Mouse (Mus musculus) heart, adult 2 months (tissue): ENCODE data around the gene Fgfr2. TPM values are rescaled to one million over a fixed set of nuclear protein-coding genes. Genes with fewer than 3 reads are reported as not detected.

Experiments
- DNase-seq, 2 experiments: peaks; one replicate each; pipeline ENCODE4 v3.0.0; 2021
- H3K27ac ChIP-seq: fragments of 200-600 bp; 2 replicates; pipeline ENCODE4 v1.8.1; 2022
- H3K27me3 ChIP-seq: fragments of 200-500 bp; 2 replicates; pipeline ENCODE4 v1.6.1; 2012; ENCODE audit warnings: mild to moderate bottlenecking, low read length, inconsistent platforms, mixed read lengths; ENCODE audit not compliant: control insufficient read depth, insufficient read depth
- H3K36me3 ChIP-seq: fragments of 200-500 bp; 2 replicates; pipeline ENCODE4 v1.6.1; 2012; ENCODE audit warnings: low read length, inconsistent platforms; ENCODE audit not compliant: control insufficient read depth, insufficient read depth
- H3K4me1 ChIP-seq: fragments of 200-500 bp; 2 replicates; pipeline ENCODE4 v1.6.1; 2011; ENCODE audit warnings: low read length; ENCODE audit not compliant: control insufficient read depth, insufficient read depth
- H3K4me3 ChIP-seq: fragments of 200-600 bp; 2 replicates; pipeline ENCODE4 v1.8.1; 2022
- H3K79me2 ChIP-seq: fragments of 200-500 bp; replicated peaks from 2 replicates; pipeline ENCODE4 v1.6.1; 2012; ENCODE audit warnings: mild to moderate bottlenecking, inconsistent platforms, low read length, moderate library complexity, mixed read lengths; ENCODE audit not compliant: control insufficient read depth, insufficient read depth
- H3K9ac ChIP-seq: fragments of 200-500 bp; 2 replicates; pipeline ENCODE4 v1.6.1; 2012; ENCODE audit warnings: low read depth, mild to moderate bottlenecking, control low read depth, inconsistent platforms, low read length, mixed read lengths
- CTCF ChIP-seq: fragments of 200-600 bp; IDR thresholded peaks from 2 replicates; pipeline ENCODE4 v1.8.1; 2022; ENCODE audit warnings: antibody characterized with exemption, mild to moderate bottlenecking, moderate library complexity
- EP300 ChIP-seq: fragments of 200-500 bp; IDR thresholded peaks from 2 replicates; pipeline ENCODE4 v1.6.1; 2011; ENCODE audit warnings: low read depth, low read length, control low read depth; ENCODE audit not compliant: insufficient read depth
- POLR2A ChIP-seq: fragments of 200-500 bp; IDR thresholded peaks from 2 replicates; pipeline ENCODE4 v1.6.1; 2011; ENCODE audit warnings: mild to moderate bottlenecking, low read depth, low read length, control low read depth; ENCODE audit not compliant: insufficient read depth
- WGBS: fragments of 180-500 bp; shearing (Covaris S2); methylation state at CpG from one replicate; pipeline ENCODE4 v1.1.7; 2018; 5-methylcytosine and 5-hydroxymethylcytosine counted together
- intact Hi-C: fragments of 180-260 bp; cut with DNase I; formaldehyde crosslinking; loops from one replicate; pipeline ENCODE4 v1.15.1; 2025
- polyA plus RNA-seq: library from polyadenylated mRNA; depleted of rRNA; stranded (reverse); fragments of >200 nt; gene quantifications from 2 replicates; pipeline ENCODE4 v1.2.3, GENCODE M21; 2012
- total RNA-seq, 2 experiments: library from RNA; stranded (reverse); gene quantifications; 2 replicates each; pipeline ENCODE4 v1.2.3; 2021

Fgfr2 gene
- total and polyA plus RNA-seq, 3 experiments, result 1.1 to 2.0 (median 1.3) TPM

DNA sequence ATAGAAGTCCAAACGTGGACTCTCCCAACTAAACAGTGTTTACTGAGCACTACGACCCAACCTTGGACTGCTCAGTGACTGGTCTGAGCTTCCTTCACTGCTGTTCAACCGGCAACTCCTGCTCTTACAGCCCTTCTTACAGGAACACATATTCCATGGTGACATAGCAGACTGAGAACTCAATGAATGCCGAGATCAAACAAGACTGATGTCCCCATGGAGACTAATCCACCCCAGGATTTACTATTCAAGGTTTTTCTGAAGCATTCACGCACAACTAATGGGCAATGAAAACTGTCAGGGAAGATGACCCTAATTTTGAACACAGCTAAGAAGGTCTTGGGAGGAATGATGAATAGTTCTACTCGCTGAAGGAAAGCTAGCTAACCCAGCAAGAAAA lies 2650.5 kb downstream of the Fgfr2 start:
- intact Hi-C loops, result no loop called here
- no peak overlapping the region for H3K27ac ChIP-seq
- H3K36me3 ChIP-seq, result no peaks in the 10 kb centered on the region
- 89% methylated on average over 6 of the region's 6 CpGs for WGBS
- H3K79me2 ChIP-seq, result no peaks in the 10 kb centered on the region; the same call in 1 of the 2 replicates
- H3K9ac ChIP-seq, result no peak overlapping the region
- no peak for DNase-seq
- no peaks in the 10 kb centered on the region for H3K4me1 ChIP-seq
- no peaks in the 10 kb centered on the region for H3K27me3 ChIP-seq
- TF ChIP-seq CTCF (no peak), EP300 (no peak), POLR2A (no peak)
- no peak overlapping the region for H3K4me3 ChIP-seq

DNA sequence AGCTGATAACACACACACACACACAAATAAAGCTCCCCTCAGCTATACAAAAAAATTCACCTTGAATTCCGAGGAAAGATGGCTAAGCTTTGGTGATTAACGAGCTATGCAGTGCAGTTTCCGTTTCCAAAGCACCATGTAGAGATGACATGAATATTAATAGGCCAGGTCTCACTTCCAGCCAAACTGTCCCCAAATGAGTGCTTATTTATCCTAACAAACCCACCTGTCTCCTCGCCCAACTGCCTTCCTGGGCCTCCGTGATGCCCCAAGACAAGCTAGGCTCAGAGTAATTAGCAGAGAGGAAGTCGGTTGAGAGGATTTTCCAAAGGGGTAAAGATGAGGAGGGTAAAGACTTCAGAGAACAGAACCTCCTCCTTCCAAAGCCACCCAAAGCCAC lies 2652.1 kb downstream of the Fgfr2 start:
- Histone ChIP-seq H3K36me3 (no peaks in the 10 kb centered on the region), H3K9ac (no peak overlapping the region), H3K27me3 (no peaks in the 10 kb centered on the region), H3K27ac (no peak overlapping the region), H3K79me2 (no peaks in the 10 kb centered on the region; the same call in 1 of the 2 replicates), H3K4me3 (no peak overlapping the region), H3K4me1 (no peaks in the 10 kb centered on the region)
- DNase-seq, result no peak
- TF ChIP-seq EP300, result no peak
- no peak for TF ChIP-seq CTCF
- no peak for TF ChIP-seq POLR2A
- intact Hi-C loops, result no loop called here
- WGBS, result 84% methylated on average over 6 of the region's 6 CpGs

DNA sequence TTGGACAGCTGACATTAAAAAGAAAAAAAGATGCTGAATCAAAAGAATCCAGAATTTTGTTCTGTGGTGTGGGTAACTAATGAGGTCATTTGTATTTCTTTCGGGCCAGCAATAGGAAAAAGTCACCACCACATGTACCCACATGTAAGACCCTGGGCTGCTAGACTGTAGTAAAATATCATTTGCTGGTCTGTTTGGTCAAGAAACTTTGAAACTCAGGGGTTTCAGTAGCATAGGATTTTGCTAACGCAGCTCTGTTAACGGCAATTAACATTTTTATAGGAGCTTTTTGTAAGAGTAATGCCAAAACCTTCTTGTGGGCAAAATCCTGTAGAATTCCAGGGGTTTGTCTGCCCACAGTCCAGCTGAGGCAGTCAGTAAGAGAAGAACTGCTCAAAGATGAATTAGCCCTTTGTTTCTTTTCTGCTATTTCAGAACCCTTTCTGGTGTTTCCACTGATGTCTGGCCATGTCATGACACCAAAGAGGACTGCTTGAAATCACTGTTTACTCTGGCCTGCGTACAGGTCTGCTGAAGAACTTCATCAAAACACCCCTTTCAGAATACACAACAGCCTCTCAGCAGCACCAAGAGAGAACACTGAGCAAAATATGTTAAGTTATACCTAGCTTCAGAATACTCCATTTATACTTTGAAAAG lies 2667.4 kb downstream of the Fgfr2 start:
- no peaks in the 10 kb centered on the region for H3K27me3 ChIP-seq
- intact Hi-C loops, result no loop called here
- peaks cover 10% of the 10 kb centered on the region for H3K36me3 ChIP-seq
- no peak overlapping the region for H3K9ac ChIP-seq
- H3K79me2 ChIP-seq, result no peaks in the 10 kb centered on the region; the same call in 1 of the 2 replicates
- H3K27ac ChIP-seq, result no peak overlapping the region
- no peak for TF ChIP-seq POLR2A
- no peak for TF ChIP-seq EP300
- TF ChIP-seq CTCF, result no peak
- WGBS, result 70% methylated on average over 4 of the region's 4 CpGs
- no peak for DNase-seq
- peaks cover 1% of the 10 kb centered on the region; the same call in 1 of the 2 replicates for H3K4me1 ChIP-seq
- no peak overlapping the region for H3K4me3 ChIP-seq

DNA sequence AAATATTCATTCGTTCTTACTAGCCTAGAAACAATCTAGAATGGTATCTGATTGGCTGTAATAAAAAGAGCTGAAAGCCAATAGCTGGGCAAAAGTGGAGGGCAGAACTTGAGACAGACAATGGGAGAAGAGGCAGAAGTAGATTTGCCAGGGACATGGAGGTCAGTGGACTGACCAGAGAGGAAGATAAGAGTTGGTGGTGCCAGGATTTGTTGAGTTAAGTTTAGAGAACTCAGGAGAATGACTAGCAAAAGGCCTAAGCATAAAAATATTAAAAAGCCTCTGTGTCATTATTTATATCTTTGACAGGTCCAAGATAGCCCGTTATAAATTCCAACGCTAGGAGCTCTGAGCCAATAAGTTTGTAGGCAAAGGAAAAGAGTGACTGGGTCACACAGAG lies 2668.9 kb downstream of the Fgfr2 start:
- H3K36me3 ChIP-seq, result peaks cover 10% of the 10 kb centered on the region
- WGBS, result 41% methylated on average over 3 of the region's 3 CpGs
- DNase-seq, result no peak

DNA sequence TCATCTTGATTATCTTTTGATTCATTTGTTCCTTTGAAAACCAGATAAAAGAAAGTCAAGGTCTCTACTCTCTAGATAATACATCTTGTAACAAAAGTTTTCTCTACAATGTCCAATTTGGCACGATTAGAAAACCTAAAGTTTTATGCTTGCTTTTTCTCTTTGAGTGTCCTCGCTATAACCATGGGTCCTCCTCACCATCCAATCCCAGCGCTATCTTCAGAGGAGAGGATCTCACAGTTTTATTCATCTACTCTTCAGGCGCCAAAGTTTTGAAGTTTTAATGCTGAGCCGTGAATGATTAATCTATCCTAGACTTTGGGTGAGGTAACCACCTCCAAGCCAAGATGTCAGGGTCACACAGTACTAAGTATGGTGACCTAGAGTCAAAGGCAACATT lies 2687.4 kb downstream of the Fgfr2 start:
- no peak for DNase-seq
- Histone ChIP-seq H3K79me2 (no peaks in the 10 kb centered on the region), H3K36me3 (no peaks in the 10 kb centered on the region; the same call in 1 of the 2 replicates), H3K4me3 (no peak overlapping the region), H3K27me3 (no peaks in the 10 kb centered on the region), H3K4me1 (no peaks in the 10 kb centered on the region), H3K27ac (no peak overlapping the region), H3K9ac (no peak overlapping the region)
- intact Hi-C loops, result no loop called here
- WGBS, result 92% methylated on average over 5 of the region's 5 CpGs
- TF ChIP-seq POLR2A (no peak), EP300 (no peak), CTCF (no peak)

More for the DNA sequence above, 2668.9 kb downstream of the Fgfr2 start:
- Histone ChIP-seq H3K79me2 (no peaks in the 10 kb centered on the region; the same call in 1 of the 2 replicates), H3K9ac (no peak overlapping the region), H3K27ac (no peak overlapping the region), H3K27me3 (no peaks in the 10 kb centered on the region), H3K4me1 (peaks cover 1% of the 10 kb centered on the region; the same call in 1 of the 2 replicates), H3K4me3 (no peak overlapping the region)
- intact Hi-C loops, result no loop called here
- no peak for TF ChIP-seq CTCF
- no peak for TF ChIP-seq EP300
- no peak for TF ChIP-seq POLR2A

DNA sequence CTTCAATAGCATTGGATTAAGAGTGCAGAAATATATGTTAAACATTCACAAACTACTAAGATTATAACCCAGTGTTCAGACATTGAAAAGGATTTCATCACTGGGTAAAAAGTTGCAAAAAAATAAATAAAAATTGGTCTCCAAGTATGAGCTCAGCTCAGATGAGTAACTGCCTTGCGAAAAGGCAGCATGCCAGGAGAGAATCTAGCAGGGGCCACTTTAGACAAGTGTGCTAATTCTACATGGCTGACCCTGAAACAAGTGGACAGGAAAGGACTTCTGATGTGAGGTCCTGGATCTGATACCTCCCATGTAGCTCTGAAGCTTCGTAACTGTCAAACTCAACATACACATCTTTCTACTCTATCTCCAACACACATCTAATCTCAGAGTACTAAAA lies 2691.0 kb downstream of the Fgfr2 start:
- TF ChIP-seq CTCF (no peak), EP300 (no peak), POLR2A (no peak)
- no peaks in the 10 kb centered on the region for H3K27me3 ChIP-seq
- DNase-seq, result no peak
- intact Hi-C loops, result no loop called here
- no peaks in the 10 kb centered on the region; the same call in 1 of the 2 replicates for H3K36me3 ChIP-seq
- 86% methylated on average over 2 of the region's 2 CpGs for WGBS
- H3K27ac ChIP-seq, result no peak overlapping the region
- H3K79me2 ChIP-seq, result no peaks in the 10 kb centered on the region
- no peak overlapping the region for H3K9ac ChIP-seq
- no peaks in the 10 kb centered on the region for H3K4me1 ChIP-seq
- H3K4me3 ChIP-seq, result no peak overlapping the region
